Mouse (Mus musculus): ENCODE measurements around the gene Gm21854. TPM values are rescaled to one million over a fixed set of nuclear protein-coding genes. Genes with fewer than 3 reads are reported as not detected.
"Not testable (repeated sequence)": the region's sequence is repeated elsewhere in the genome, so short reads cannot be mapped to it uniquely, and the experiment has no call there.

Gm21854 gene
- not detected for total RNA-seq (2021)
- long read RNA-seq, experiment 1: 0 reads
- long read RNA-seq, experiment 2: 0 reads

DNA sequence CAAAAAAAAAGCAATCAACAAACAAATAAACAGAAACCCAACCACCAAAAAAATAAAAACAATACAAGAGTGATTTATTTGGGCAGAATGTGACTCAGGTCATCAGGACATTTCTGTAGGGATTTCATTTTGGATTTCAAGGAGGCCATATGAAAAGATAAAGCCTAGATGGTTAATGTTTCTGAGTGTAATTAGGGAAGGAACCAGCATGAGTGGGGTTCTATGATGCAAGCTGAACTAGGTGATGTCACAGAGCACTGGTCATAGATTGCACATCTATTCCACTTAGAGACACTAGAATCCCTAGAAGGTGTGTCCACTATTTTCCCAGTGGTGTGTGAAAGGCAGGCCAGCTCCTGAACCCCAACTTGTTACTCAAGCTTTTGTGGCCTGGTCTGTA is at the start of gene Gm21854:
Gm21854 (plus strand) TSS at position 301 of the 400 bp plus-strand sequence.
- DNase-seq (ENCODE audit: low spot score in 2 of 2); H3K27ac ChIP-seq; H3K4me3 ChIP-seq: not testable (repeated sequence)

Other genes with a start within 250 kb of the Gm21854 start
- gene Gm20914, start 69.0 kb downstream of the Gm21854 start, total RNA-seq (2021): not detected
- gene Gm28171, start 136.4 kb downstream of the Gm21854 start, total RNA-seq (2021): not detected

Measured in layer of hippocampus, adult 2 months (tissue).